ENCODE assay signal across 15 mouse cellular contexts in the genomic region with DNA sequence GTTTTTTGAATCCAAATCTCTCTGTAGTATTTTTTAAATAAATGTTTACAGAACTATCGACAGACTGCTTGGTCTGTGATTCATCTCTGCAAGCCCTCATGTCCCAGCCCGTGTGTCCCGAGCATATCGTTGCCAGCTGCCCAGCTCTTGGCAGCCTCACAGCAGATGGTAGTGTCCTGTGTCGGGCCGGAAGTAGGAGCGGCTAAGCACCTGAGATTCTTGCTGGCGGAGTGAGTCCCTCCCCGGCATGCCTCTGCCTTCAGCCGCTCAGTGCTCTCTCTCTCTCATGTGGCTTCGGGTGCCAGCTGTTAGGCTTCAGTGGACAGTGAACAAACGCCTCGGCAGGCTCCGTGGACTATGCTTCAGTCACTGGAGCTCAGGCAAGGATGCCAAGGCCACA. TPM values are rescaled to one million over a fixed set of nuclear protein-coding genes. Genes with fewer than 3 reads are reported as not detected.
A peak's percentile ranks its signal among the peaks of the same experiment; 100 is the strongest.
DNase-seq lines count a peak whose midpoint lies in the region; ATAC-seq and TF ChIP-seq lines count a peak whose summit lies in the region.
"Had no signal": no experiment of that assay in that cellular context is flagged by ENCODE, and none has a peak within 500 bp of the region (broad histone marks: within the 10 kb centered on the region; RNA-seq: fewer than 3 reads in every experiment).

No protein-coding gene starts in this region.

- 0 out of 2 replicates have a peak, but pooled peaks cover 6% of the 10 kb centered on the region for H3K4me1 ChIP-seq in lung, embryonic 16.5 days (replicated peaks; ENCODE audit: control insufficient read depth, insufficient read depth, low read length)
- peaks cover 2% of the 10 kb centered on the region; the same call in 1 of the 2 replicates for H3K4me1 ChIP-seq in intestine, embryonic 16.5 days (ENCODE audit: control insufficient read depth, insufficient read depth, low read length)

- H3K9me3 ChIP-seq in lung, embryonic 16.5 days (ENCODE audit: control insufficient read depth, low read length), result no peaks in the 10 kb centered on the region
- H3K9me3 ChIP-seq in intestine, embryonic 16.5 days (ENCODE audit: control insufficient read depth, low read length), result no peaks in the 10 kb centered on the region
- H3K9me3 ChIP-seq: G1E; heart, embryonic 13.5 days; midbrain, embryonic 10.5 days had no signal

- WGBS in lung, embryonic 16.5 days, result 56% methylated on average over 14 of the region's 14 CpGs
- WGBS in intestine, embryonic 16.5 days, result 55% methylated on average over 14 of the region's 14 CpGs

- no peak overlapping the region for H3K4me3 ChIP-seq in C2C12 (ENCODE audit: insufficient read depth, poor library complexity, severe bottlenecking)
- H3K4me3 ChIP-seq in lung, embryonic 16.5 days (ENCODE audit: low read length), result no peak overlapping the region
- H3K4me3 ChIP-seq in intestine, embryonic 16.5 days (ENCODE audit: low read length), result no peak overlapping the region
- H3K4me3 ChIP-seq: heart, embryonic 13.5 days; midbrain, embryonic 10.5 days had no signal

- H3K27me3 ChIP-seq in C2C12 (ENCODE audit: control insufficient read depth, insufficient read depth, insufficient read length), result no peaks in the 10 kb centered on the region
- H3K27me3 ChIP-seq in lung, embryonic 16.5 days (ENCODE audit: control insufficient read depth, insufficient read depth, low read depth, low read length), result no peaks in the 10 kb centered on the region
- H3K27me3 ChIP-seq in intestine, embryonic 16.5 days (replicated peaks; ENCODE audit: control insufficient read depth, insufficient read depth, low read length), result no peaks in the 10 kb centered on the region
- H3K27me3 ChIP-seq: heart, embryonic 13.5 days had no signal

- no peak for TF ChIP-seq CTCF in C2C12 (IDR thresholded peaks at IDR 0.05; ENCODE audit: control insufficient read depth, insufficient read depth, insufficient read length)

- peaks cover 10% of the 10 kb centered on the region for H3K79me2 ChIP-seq in C2C12 (ENCODE audit: control insufficient read depth, insufficient read depth)

- ATAC-seq in lung, embryonic 16.5 days (ENCODE audit: low read depth), result peak; percentile 24; the same call in 1 of the 2 replicates
- ATAC-seq in intestine, embryonic 16.5 days, result no peak

- H3K4me2 ChIP-seq in lung, embryonic 16.5 days (ENCODE audit: low read depth, low read length), result no peak overlapping the region
- H3K4me2 ChIP-seq in intestine, embryonic 16.5 days (ENCODE audit: low read depth, low read length), result no peak overlapping the region
- H3K4me2 ChIP-seq: heart, embryonic 13.5 days had no signal

- DNase-seq in kidney, adult 11 months, result peak; percentile 62
- DNase-seq in kidney, adult 9 months, result no peak
- DNase-seq in cerebellum, postnatal 25 days, result peak; percentile 63 to 69
- DNase-seq in spleen, postnatal 4 days (ENCODE audit: low spot score in 2 of 2), result no peak
- no peak for DNase-seq in liver
- DNase-seq: B cell, adult 2 months; thymus, postnatal 4 days had no signal

- peaks cover 2% of the 10 kb centered on the region for H3K79me3 ChIP-seq in C2C12 (ENCODE audit: low read depth)

- 0 out of 2 replicates have a peak overlapping the region, but pooled peaks have one; percentile 8 for H3K27ac ChIP-seq in lung, embryonic 16.5 days (ENCODE audit: low read length)
- H3K27ac ChIP-seq in intestine, embryonic 16.5 days (ENCODE audit: low read length), result no peak overlapping the region
- H3K27ac ChIP-seq: heart, embryonic 13.5 days; midbrain, embryonic 10.5 days had no signal

- H3K36me3 ChIP-seq in C2C12 (ENCODE audit: control insufficient read depth, insufficient read depth), result peaks cover 60% of the 10 kb centered on the region
- H3K36me3 ChIP-seq in lung, embryonic 16.5 days (ENCODE audit: control insufficient read depth, insufficient read depth, low read length), result peaks cover 53% of the 10 kb centered on the region
- H3K36me3 ChIP-seq in intestine, embryonic 16.5 days (ENCODE audit: control insufficient read depth, insufficient read depth, low read length), result peaks cover 28% of the 10 kb centered on the region

- no peak overlapping the region for H3ac ChIP-seq in C2C12 (ENCODE audit: control insufficient read depth, insufficient read length, low read depth)

- no peak overlapping the region for H3K9ac ChIP-seq in lung, embryonic 16.5 days (ENCODE audit: low read length)
- no peak overlapping the region for H3K9ac ChIP-seq in intestine, embryonic 16.5 days (ENCODE audit: low read depth, low read length)
- H3K9ac ChIP-seq: heart, embryonic 13.5 days had no signal

TF ChIP-seq in C2C12, 6 proteins besides CTCF, POLR2A, EP300 and RAD21:
- TF ChIP-seq FOSL1 (IDR thresholded peaks at IDR 0.05; ENCODE audit: insufficient read depth, low read length, poor library complexity, severe bottlenecking), result no peak
- TF ChIP-seq MYOD1 (IDR thresholded peaks at IDR 0.05; ENCODE audit: control insufficient read depth, insufficient read length, low read depth), result peak; percentile 37
- TF ChIP-seq MYOG (IDR thresholded peaks at IDR 0.05; ENCODE audit: control insufficient read depth, extremely low read depth, insufficient read length), result no peak

RNA-seq across cellular contexts. Expression of gene Qrfp, which starts 6.9 kb away (rescaled TPM):
- 4.1 TPM for polyA plus RNA-seq in C2C12 (2012; fragmentation: generic; extraction: Trizol)
- 0.10 TPM in 1 of 2 replicates, not detected in the other for polyA plus RNA-seq in lung, embryonic 16.5 days (2015; fragmentation: Nextera tagmentation; extraction: Ambion mirVana)
- 0.07 TPM in 1 of 2 replicates, not detected in the other for polyA plus RNA-seq in intestine, embryonic 16.5 days (2015; fragmentation: Nextera tagmentation; extraction: Ambion mirVana)
- polyA plus RNA-seq: frontal cortex, adult 2 months; G1E; stomach, embryonic 16.5 days had no signal

RNA-seq across cellular contexts. Expression of gene Fibcd1, which starts 42.3 kb away (rescaled TPM):
- 1.1 TPM for polyA plus RNA-seq in C2C12 (2012; fragmentation: generic; extraction: Trizol)
- 0.06 and 0.14 TPM in 2 replicates for polyA plus RNA-seq in lung, embryonic 16.5 days (2015; fragmentation: Nextera tagmentation; extraction: Ambion mirVana)
- 0.70 and 0.77 TPM in 2 replicates for polyA plus RNA-seq in intestine, embryonic 16.5 days (2015; fragmentation: Nextera tagmentation; extraction: Ambion mirVana)
- polyA plus RNA-seq: G1E; heart, embryonic 13.5 days had no signal

Comparison
In these comparisons a context has a peak if more than half of its experiments do, and no peak if none do; other contexts are left out.
1. DNase-seq: peak in kidney, adult 11 months (single experiment) and cerebellum, postnatal 25 days (2 of 2); none in kidney, adult 9 months (single experiment), spleen, postnatal 4 days (0 of 2) and liver (single experiment).